Mouse (Mus musculus) intestine, embryonic 15.5 days (tissue): ENCODE measurements around the gene Pygo1. TPM values are rescaled to one million over a fixed set of nuclear protein-coding genes. Genes with fewer than 3 reads are reported as not detected.

Experiments
- polyA plus RNA-seq: library from polyadenylated mRNA; unstranded; fragments of >200 nt; fragmentation: Nextera tagmentation; extraction: Ambion mirVana; gene quantifications from 2 replicates; pipeline ENCODE4 v1.2.1, GENCODE M21; 2015

The Pygo1 gene
- polyA plus RNA-seq, 1 experiment from 2014 or later, result 2.9 TPM

Other genes with a start within 250 kb of the Pygo1 start
- gene Prtg, start 118.8 kb upstream of the Pygo1 start, polyA plus RNA-seq, result 0.40 and 0.52 TPM in 2 replicates
- 0.73 and 0.86 TPM in 2 replicates for gene Dyx1c1, start 33.1 kb downstream of the Pygo1 start, polyA plus RNA-seq
- not detected in 2 replicates for gene Gm44503, start 33.2 kb downstream of the Pygo1 start, polyA plus RNA-seq
- gene Ccpg1os, start 59.7 kb downstream of the Pygo1 start, polyA plus RNA-seq, result 11.8 and 12.0 TPM in 2 replicates
- 25.0 and 25.4 TPM in 2 replicates for gene Ccpg1, start 59.8 kb downstream of the Pygo1 start, polyA plus RNA-seq
- 14.0 and 14.9 TPM in 2 replicates for gene Pigb, start 114.7 kb downstream of the Pygo1 start, polyA plus RNA-seq
- 7.9 and 9.0 TPM in 2 replicates for gene Rab27a, start 119.2 kb downstream of the Pygo1 start, polyA plus RNA-seq
- not detected in 2 replicates for gene Khdc3, start 176.2 kb downstream of the Pygo1 start, polyA plus RNA-seq
- 0.14 TPM in 1 of 2 replicates, not detected in the other for gene Gm20509, start 176.8 kb downstream of the Pygo1 start, polyA plus RNA-seq
- 94.3 and 108 TPM in 2 replicates for gene Rsl24d1, start 187.8 kb downstream of the Pygo1 start, polyA plus RNA-seq